Mouse (Mus musculus): ENCODE measurements at regions not wholly inside any gene's neighbourhood (a gene's known extent, or its start where the extent isn't known, plus 50 kb on each side); places are given as distances from the start of the nearest gene placed in this dataset.

GRCm38 (mm10) chr1:73793256-73793655 is 331.0 kb downstream of the Tns1 start:
- Histone ChIP-seq H3K4me1 (replicated peaks; ENCODE audit: insufficient read depth, low read length) (no peaks in the 10 kb centered on the region), H3K9ac (ENCODE audit: low read depth, low read length) (no peak overlapping the region), H3K27me3 (ENCODE audit: insufficient read depth, low read length) (no peaks in the 10 kb centered on the region), H3K36me3 (ENCODE audit: insufficient read depth, low read length) (no peaks in the 10 kb centered on the region), H3K4me3 (replicated peaks; ENCODE audit: low read depth, low read length) (no peak overlapping the region), H3K4me2 (ENCODE audit: low read length) (no peak overlapping the region), H3K9me3 (replicated peaks; ENCODE audit: low read length) (no peaks in the 10 kb centered on the region), H3K27ac (0 out of 2 replicates have a peak overlapping the region, but pooled peaks have one; percentile 10)
- WGBS, result 51% methylated on average over 3 of the region's 3 CpGs
- DNase-seq (ENCODE audit: low spot score) (no peak), ATAC-seq (replicated peaks; ENCODE audit: low FRiP score, low read depth) (no peak)
- TF ChIP-seq CTCF (IDR thresholded peaks at IDR 0.05; ENCODE audit: low read depth), result no peak

- H3K4me1 ChIP-seq (replicated peaks; ENCODE audit: insufficient read depth, low read length), result no peaks in the 10 kb centered on the region
- no peak overlapping the region for H3K9ac ChIP-seq (ENCODE audit: low read depth, low read length)
- no peak overlapping the region for H3K27ac ChIP-seq
- H3K27me3 ChIP-seq (ENCODE audit: insufficient read depth, low read length), result no peaks in the 10 kb centered on the region
- no peak for ATAC-seq (replicated peaks; ENCODE audit: low FRiP score, low read depth)
- TF ChIP-seq CTCF (IDR thresholded peaks at IDR 0.05; ENCODE audit: low read depth), result no peak
- no peak overlapping the region for H3K4me3 ChIP-seq (replicated peaks; ENCODE audit: low read depth, low read length)
- no peak overlapping the region for H3K4me2 ChIP-seq (ENCODE audit: low read length)
- DNase-seq (ENCODE audit: low spot score), result no peak
- no peaks in the 10 kb centered on the region for H3K9me3 ChIP-seq (replicated peaks; ENCODE audit: low read length)
- H3K36me3 ChIP-seq (ENCODE audit: insufficient read depth, low read length), result no peaks in the 10 kb centered on the region
- 93% methylated on average over 5 of the region's 5 CpGs for WGBS
These were observed 331.9 kb downstream of the Tns1 start for GRCm38 (mm10) chr1:73792311-73792710.

GRCm38 (mm10) chr1:73787666-73788065 is 336.6 kb downstream of the Tns1 start:
- no peak for TF ChIP-seq CTCF (IDR thresholded peaks at IDR 0.05; ENCODE audit: low read depth)
- H3K4me1 ChIP-seq (replicated peaks; ENCODE audit: insufficient read depth, low read length), result no peaks in the 10 kb centered on the region
- no peaks in the 10 kb centered on the region for H3K27me3 ChIP-seq (ENCODE audit: insufficient read depth, low read length)
- no peak overlapping the region for H3K4me2 ChIP-seq (ENCODE audit: low read length)
- DNase-seq (ENCODE audit: low spot score) (no peak), ATAC-seq (replicated peaks; ENCODE audit: low FRiP score, low read depth) (no peak)
- WGBS, result 62% methylated on average over 2 of the region's 2 CpGs
- no peak overlapping the region for H3K27ac ChIP-seq
- no peaks in the 10 kb centered on the region for H3K36me3 ChIP-seq (ENCODE audit: insufficient read depth, low read length)
- H3K4me3 ChIP-seq (replicated peaks; ENCODE audit: low read depth, low read length), result no peak overlapping the region
- no peak overlapping the region for H3K9ac ChIP-seq (ENCODE audit: low read depth, low read length)
- no peaks in the 10 kb centered on the region for H3K9me3 ChIP-seq (replicated peaks; ENCODE audit: low read length)

- Histone ChIP-seq H3K4me3 (replicated peaks; ENCODE audit: low read depth, low read length) (no peak overlapping the region), H3K27me3 (ENCODE audit: insufficient read depth, low read length) (no peaks in the 10 kb centered on the region), H3K9me3 (replicated peaks; ENCODE audit: low read length) (no peaks in the 10 kb centered on the region), H3K9ac (ENCODE audit: low read depth, low read length) (no peak overlapping the region), H3K36me3 (ENCODE audit: insufficient read depth, low read length) (no peaks in the 10 kb centered on the region), H3K4me1 (replicated peaks; ENCODE audit: insufficient read depth, low read length) (no peaks in the 10 kb centered on the region), H3K4me2 (ENCODE audit: low read length) (no peak overlapping the region), H3K27ac (no peak overlapping the region)
- TF ChIP-seq CTCF (IDR thresholded peaks at IDR 0.05; ENCODE audit: low read depth), result no peak
- WGBS, result 80% methylated on average over 7 of the region's 7 CpGs
- no peak for ATAC-seq (replicated peaks; ENCODE audit: low FRiP score, low read depth)
- DNase-seq (ENCODE audit: low spot score), result no peak
These were observed 337.0 kb downstream of the Tns1 start for GRCm38 (mm10) chr1:73787224-73787623.

- no peak for ATAC-seq (replicated peaks; ENCODE audit: low FRiP score, low read depth)
These were observed 340.9 kb downstream of the Tns1 start for GRCm38 (mm10) chr1:73783303-73783702.

GRCm38 (mm10) chr1:73782871-73783270 is 341.4 kb downstream of the Tns1 start:
- Histone ChIP-seq H3K9ac (ENCODE audit: low read depth, low read length) (no peak overlapping the region), H3K4me1 (replicated peaks; ENCODE audit: insufficient read depth, low read length) (no peaks in the 10 kb centered on the region), H3K27me3 (ENCODE audit: insufficient read depth, low read length) (no peaks in the 10 kb centered on the region), H3K4me3 (replicated peaks; ENCODE audit: low read depth, low read length) (no peak overlapping the region), H3K36me3 (ENCODE audit: insufficient read depth, low read length) (no peaks in the 10 kb centered on the region), H3K27ac (no peak overlapping the region), H3K9me3 (replicated peaks; ENCODE audit: low read length) (no peaks in the 10 kb centered on the region), H3K4me2 (ENCODE audit: low read length) (no peak overlapping the region)
- DNase-seq (ENCODE audit: low spot score) (no peak), ATAC-seq (replicated peaks; ENCODE audit: low FRiP score, low read depth) (no peak)
- TF ChIP-seq CTCF (IDR thresholded peaks at IDR 0.05; ENCODE audit: low read depth), result no peak
- 79% methylated on average over 2 of the region's 2 CpGs for WGBS

More at GRCm38 (mm10) chr1:73783303-73783702, 340.9 kb downstream of the Tns1 start:
- no peak for TF ChIP-seq CTCF (IDR thresholded peaks at IDR 0.05; ENCODE audit: low read depth)
- Histone ChIP-seq H3K4me1 (replicated peaks; ENCODE audit: insufficient read depth, low read length) (no peaks in the 10 kb centered on the region), H3K4me3 (replicated peaks; ENCODE audit: low read depth, low read length) (no peak overlapping the region), H3K27me3 (ENCODE audit: insufficient read depth, low read length) (no peaks in the 10 kb centered on the region), H3K4me2 (ENCODE audit: low read length) (no peak overlapping the region), H3K9me3 (replicated peaks; ENCODE audit: low read length) (no peaks in the 10 kb centered on the region), H3K27ac (no peak overlapping the region), H3K36me3 (ENCODE audit: insufficient read depth, low read length) (no peaks in the 10 kb centered on the region), H3K9ac (ENCODE audit: low read depth, low read length) (no peak overlapping the region)
- no peak for DNase-seq (ENCODE audit: low spot score)
- WGBS, result 89% methylated on average over 2 of the region's 2 CpGs

- ATAC-seq (replicated peaks; ENCODE audit: low FRiP score, low read depth), result no peak
- no peaks in the 10 kb centered on the region for H3K9me3 ChIP-seq (replicated peaks; ENCODE audit: low read length)
- H3K27ac ChIP-seq, result no peak overlapping the region
- no peak overlapping the region for H3K9ac ChIP-seq (ENCODE audit: low read depth, low read length)
- DNase-seq (ENCODE audit: low spot score), result peak; percentile 34
- H3K27me3 ChIP-seq (ENCODE audit: insufficient read depth, low read length), result no peaks in the 10 kb centered on the region
- H3K4me1 ChIP-seq (replicated peaks; ENCODE audit: insufficient read depth, low read length), result no peaks in the 10 kb centered on the region
- no peaks in the 10 kb centered on the region for H3K36me3 ChIP-seq (ENCODE audit: insufficient read depth, low read length)
- WGBS, result 5% methylated on average over 5 of the region's 5 CpGs
- no peak for TF ChIP-seq CTCF (IDR thresholded peaks at IDR 0.05; ENCODE audit: low read depth)
- no peak overlapping the region for H3K4me3 ChIP-seq (replicated peaks; ENCODE audit: low read depth, low read length)
- H3K4me2 ChIP-seq (ENCODE audit: low read length), result no peak overlapping the region
These were observed 352.5 kb downstream of the Tns1 start for GRCm38 (mm10) chr1:73771773-73772172.
